Mouse (Mus musculus): ENCODE data around the gene As3mt.
"Not testable (repeated sequence)": the region's sequence is repeated elsewhere in the genome, so short reads cannot be mapped to it uniquely, and the experiment has no call there.

Gene As3mt

GRCm38 (mm10) chr19:46699011-46699481, 8.2 kb upstream of the As3mt start:
- DNase-seq (ENCODE audit: low read depth, low spot score), result no peak

GRCm38 (mm10) chr19:46701156-46701555, 6.1 kb upstream of the As3mt start:
- no peak for DNase-seq (ENCODE audit: low read depth, low spot score)

GRCm38 (mm10) chr19:46705779-46706495, 1.3 kb upstream of the As3mt start:
- DNase-seq (ENCODE audit: low read depth, low spot score), result no peak

DNA sequence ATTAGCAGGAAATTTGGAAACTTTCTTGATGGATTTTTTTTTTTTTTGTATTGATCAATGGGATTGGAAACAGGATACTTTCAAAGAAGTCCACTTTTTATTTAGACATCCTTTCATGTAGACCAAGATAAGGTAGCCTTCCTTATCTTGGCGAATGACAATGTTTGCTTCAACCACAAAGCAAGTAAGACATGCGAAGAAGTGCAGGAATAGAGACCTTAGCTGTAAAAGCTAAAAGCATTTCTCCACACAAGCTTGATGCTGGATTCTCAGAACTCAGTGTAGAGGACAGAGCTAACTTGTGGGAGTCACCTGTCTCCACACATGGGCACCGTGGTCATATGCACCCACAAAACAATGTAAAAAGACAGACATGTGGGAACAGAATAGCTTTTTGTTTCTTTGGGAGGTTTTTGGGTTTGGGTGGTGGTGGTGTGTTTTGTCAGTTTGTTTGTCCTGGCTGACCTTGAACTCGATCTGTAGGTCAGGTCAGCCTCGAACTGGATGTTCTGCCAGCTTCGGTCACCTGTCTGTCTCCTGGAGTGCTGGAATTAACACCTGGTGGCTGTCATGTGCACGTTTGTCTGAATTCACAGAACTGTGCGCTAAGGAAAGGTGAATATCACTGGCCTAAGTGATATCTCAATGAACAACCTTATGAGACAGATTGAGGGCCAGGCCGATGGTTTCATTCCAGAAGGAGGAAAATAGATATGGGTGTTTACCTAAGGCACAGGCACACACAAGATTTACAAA, 540 bp upstream of the As3mt start:
- DNase-seq (ENCODE audit: low read depth, low spot score), result no peak

DNA sequence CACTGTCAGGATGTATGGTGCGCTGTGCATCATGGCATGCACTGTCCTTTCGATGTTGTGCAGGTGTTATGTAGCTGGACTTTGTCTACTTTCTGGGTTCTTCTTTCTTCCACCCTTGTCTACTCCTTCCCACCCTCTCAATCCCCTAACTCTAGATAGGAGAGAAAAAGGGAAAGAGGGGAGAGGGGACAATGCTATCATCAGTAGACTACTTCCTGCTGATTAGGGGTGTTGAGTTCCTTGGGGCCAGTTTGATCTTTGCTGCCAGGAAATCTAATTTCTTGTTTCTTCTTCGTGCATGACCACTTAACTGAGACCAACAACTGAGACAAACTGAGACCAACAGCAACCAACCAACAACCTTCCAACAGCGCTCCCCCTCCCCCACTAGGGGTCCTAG, 3.4 kb downstream of the As3mt start:
- no peak for DNase-seq (ENCODE audit: low read depth, low spot score)

- DNase-seq (ENCODE audit: low read depth, low spot score), result no peak
Observed at GRCm38 (mm10) chr19:46714234-46714633, 7.0 kb downstream of the As3mt start.

DNA sequence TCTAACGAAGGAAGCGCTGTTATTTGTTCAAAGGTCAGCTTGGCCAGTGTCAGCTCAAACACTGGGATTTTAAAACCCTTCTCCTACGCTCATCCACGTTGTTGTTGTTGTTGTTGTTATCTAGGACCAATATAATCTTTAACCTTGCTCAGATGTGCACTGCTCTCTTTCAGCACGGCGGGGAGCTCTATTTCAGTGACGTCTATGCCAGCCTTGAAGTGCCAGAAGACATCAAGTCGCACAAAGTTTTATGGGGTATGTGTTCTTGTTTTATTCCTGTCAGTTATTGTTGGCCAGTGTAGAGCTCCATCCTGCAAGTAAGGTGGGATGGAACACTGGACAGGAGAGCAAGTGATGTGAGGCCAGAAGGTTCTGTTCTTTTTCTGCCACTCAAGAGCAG, 7.8 kb downstream of the As3mt start:
- DNase-seq (ENCODE audit: low read depth, low spot score), result no peak

DNA sequence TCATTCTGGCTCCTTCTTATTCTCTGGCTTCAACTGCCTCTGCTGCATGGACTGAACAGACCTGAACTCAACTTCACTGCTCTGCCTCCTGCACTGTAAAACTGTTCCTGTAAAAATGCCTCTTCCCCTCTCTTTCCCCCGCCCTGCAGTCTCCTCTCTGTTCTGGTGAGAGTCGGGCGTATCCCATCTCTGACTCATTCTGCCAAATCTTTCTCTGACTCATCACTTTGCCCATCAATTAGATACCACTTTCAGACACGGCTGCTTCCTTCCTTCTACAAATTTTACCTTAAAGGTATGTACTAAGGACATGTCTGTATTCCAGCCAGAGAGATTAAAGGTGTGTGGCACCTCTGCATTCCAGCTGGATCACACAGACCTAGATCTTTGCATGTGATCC, 10.9 kb downstream of the As3mt start:
- DNase-seq (ENCODE audit: low read depth, low spot score), result no peak

DNA sequence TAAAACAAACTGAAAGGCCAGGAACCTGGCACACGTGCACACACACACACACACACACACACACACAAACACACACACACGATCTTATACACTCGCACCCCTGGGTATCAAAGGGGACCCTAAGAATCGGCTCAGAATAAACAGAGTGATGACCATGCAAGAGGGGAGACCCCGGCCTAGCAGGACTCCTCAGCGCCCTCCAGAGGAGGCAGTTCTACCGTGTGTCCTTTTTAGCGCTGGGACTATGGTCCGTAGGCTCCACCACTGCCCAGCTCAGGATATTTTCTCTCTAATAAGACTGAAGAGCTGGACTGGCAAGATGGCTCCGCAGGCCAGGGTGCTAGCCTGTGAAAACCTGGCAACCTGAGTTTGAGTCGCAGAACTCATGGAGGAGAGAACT, 17.2 kb downstream of the As3mt start:
- no peak for DNase-seq (ENCODE audit: low read depth, low spot score)

GRCm38 (mm10) chr19:46726142-46726541, 18.9 kb downstream of the As3mt start:
- no peak for DNase-seq (ENCODE audit: low read depth, low spot score)

DNA sequence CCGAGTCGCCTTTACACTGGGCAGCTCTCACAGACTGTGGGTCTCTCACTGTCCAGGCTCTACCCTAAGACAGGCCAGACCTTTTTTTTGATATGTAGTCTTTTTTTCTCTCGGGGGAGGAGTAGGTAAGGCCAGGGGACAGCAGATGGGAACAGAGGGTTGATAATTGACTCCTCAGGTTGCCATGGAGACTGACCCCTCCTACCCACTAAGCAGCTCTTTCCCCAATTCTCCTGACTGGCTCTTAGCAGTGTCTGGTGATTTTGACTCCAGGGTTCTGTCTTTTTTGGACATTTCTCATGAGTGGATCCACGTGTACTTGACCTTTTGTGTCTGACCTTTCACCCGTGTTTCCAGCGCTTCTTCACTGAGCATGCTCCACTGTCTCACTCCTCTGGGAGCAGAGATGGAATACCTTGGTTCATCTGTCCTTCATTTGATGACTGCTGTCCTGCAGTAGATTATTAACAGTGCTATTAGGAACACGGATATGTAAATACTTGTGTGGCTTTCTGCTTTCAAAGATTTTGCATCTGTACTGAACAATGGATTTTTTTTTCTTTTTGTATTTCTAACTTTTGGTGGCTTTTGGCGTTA, 20.0 kb downstream of the As3mt start:
- DNase-seq (ENCODE audit: low read depth, low spot score), result no peak

DNA sequence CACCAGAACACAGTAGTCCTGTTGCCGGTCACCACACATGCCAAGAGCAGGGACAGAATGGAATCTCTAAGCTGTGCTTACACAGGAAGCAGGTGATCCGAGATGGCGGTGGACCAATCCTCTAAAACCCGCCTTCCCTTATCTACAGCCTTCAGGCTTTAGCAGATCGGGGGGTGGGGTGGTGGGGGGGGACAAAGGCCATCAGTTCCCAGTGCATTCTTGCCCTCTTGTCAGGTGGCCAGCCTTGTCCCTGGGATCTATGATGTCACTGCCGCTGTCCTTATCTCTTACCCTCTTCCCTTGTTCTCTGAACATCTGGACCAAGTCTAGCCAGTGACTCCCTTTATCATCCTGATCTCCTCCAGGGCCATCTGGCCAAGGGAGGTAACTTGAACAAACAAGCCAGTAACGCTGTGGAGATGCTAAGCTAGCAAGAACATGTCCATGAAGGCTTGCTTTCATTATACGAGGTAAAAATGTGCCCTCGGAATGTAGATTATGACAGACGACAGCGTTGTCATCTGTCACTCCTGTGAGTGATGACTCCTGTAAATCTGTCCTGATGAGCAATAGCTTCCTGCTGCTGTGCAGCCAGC, 20.8 kb downstream of the As3mt start:
- no peak for DNase-seq (ENCODE audit: low read depth, low spot score)

GRCm38 (mm10) chr19:46728909-46729308, 21.7 kb downstream of the As3mt start:
- no peak for DNase-seq (ENCODE audit: low read depth, low spot score)

DNA sequence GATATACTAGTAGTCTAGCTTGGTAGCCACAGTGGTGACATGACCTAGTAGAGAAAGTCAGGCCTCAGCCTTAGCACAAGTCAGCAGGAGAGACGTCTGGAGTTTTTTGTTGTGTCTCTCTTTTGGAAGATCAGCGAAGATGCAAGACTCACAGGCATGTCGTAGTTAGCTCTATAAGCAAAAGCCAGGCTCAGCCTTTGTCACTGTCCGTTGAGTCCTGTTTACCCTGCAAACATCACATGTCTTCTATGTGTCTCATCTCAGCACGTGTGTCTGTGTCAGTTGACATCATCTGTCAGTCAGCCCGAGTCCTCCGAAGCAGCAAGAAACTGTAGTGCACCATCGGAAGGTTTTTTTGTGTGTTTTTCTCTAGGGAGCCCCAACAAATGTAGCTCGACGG, 24.1 kb downstream of the As3mt start:
- DNase-seq (ENCODE audit: low read depth, low spot score), result no peak

DNA sequence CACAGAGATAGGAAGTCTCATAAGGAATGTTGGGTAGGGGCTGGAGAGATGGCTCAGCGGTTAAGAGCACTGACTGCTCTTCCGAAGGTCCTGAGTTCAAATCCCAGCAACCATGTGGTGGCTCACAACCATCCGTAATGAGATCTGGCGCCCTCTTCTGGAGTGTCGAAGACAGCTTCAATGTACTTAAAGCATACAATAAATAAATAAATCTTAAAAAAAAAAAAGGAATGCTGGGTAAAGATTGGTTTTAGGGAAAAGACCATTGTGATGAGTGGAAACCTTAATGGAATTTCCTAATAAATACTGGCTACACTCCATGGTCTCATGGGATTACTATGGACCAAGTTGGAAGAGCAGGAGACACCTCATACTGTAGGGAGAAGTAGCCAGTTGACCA, 25.4 kb downstream of the As3mt start:
- DNase-seq (ENCODE audit: low read depth, low spot score), result not testable (repeated sequence)

DNA sequence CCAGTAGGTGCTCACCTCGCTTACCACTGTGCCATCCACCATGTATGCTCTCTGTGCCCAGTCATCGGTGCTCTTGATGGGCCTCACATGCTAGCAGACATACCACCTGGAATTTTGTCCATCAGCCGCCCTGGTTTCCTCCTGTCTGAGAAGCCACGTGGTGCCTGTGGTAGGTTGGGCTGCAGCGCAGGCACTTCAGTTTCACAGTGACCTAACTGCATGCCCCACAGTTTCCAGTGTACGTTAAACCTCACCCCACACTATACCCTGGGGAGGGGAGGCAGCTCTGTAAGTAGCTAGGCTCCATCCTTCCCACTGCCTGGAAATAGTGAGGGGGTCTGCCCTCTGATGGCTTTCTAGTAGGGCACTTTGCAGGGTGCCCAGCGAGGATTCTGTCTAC, 26.4 kb downstream of the As3mt start:
- DNase-seq (ENCODE audit: low read depth, low spot score), result no peak

DNA sequence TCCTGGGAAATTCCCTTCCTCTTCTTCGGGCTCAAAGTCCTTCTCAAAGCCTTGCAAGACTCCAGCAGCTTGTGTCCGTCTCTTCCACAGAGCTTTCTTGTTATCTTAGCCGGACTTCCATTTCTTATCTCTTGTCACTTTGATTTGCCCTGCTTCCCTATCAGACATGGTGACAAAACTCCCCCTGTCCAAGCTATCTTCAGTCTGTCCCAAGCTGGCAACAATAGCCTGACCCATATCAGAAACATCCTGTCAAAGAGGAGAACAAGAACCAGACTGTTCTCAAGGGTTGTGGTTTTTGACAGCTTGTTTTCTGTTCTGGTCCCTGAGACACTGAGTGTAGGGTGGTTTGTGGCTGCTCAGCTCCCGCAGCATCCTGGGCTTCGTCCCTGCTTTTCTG, 28.0 kb downstream of the As3mt start:
- no peak for DNase-seq (ENCODE audit: low read depth, low spot score)

- no peak for DNase-seq (ENCODE audit: low read depth, low spot score)
Observed at GRCm38 (mm10) chr19:46737106-46737505, 29.8 kb downstream of the As3mt start.

- no peak for DNase-seq (ENCODE audit: low read depth, low spot score)
Observed at GRCm38 (mm10) chr19:46740341-46741008, 33.2 kb downstream of the As3mt start.

DNA sequence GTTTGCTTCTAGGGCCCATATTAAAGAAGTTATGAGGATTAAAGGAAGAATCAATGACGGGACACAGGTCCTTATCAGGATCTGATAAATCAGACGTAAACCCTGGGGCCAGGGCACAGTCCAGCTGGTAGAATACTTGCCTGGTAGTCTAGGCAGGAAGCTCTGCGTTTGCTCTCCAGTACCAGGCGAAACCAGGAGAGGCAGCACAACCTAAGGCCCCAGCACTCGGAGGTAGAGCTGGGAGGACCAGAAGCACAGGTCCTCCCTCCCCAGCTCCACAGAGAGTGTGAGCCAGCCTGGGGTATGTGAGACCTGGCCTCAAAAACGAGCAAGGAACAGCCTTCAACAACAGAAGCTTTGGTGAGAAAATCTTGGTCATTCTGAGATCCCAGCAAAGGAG, 34.3 kb downstream of the As3mt start:
- DNase-seq (ENCODE audit: low read depth, low spot score), result no peak

DNA sequence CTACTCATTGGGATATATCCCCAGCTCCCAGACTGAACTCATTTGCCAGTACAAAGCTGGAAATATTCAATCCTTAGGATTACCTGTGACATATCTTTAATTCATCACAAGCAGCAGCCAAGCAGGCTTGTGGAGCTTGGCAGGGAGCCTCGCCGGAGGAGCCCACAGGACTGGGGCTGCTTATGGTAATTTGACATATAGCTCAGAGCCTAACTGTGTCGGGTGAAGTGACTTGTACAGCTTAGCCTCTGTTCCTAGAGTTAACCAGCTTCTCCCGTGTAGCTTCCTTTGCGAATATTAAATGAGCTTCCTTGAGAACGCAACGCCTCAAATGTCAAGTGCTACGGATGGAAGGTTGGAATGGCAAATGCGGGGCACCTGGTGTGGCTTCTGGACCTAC, 37.4 kb downstream of the As3mt start:
- DNase-seq (ENCODE audit: low read depth, low spot score), result no peak

DNA sequence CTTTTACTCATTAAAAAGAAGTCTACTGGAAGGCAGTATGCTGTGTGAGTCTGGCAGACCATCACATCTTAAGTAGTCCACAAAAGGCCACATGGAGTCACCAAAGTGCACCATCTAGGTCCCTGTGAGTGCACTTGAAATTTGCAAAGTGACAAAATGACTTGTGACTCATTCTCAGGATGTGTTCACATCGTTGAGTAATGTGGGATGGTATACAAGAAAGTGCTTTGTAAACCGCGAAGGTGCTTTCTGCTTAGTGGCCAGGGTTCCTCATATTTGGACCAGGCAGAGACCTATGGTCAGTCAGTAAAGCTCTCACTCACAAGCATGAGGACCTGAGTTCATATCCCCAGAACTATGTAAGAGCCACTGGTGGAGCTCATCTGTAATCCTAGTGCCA, 40.5 kb downstream of the As3mt start:
- DNase-seq (ENCODE audit: low read depth, low spot score), result no peak
